Comparison of ENCODE assay signal across 24 mouse cellular contexts in the genomic region with DNA sequence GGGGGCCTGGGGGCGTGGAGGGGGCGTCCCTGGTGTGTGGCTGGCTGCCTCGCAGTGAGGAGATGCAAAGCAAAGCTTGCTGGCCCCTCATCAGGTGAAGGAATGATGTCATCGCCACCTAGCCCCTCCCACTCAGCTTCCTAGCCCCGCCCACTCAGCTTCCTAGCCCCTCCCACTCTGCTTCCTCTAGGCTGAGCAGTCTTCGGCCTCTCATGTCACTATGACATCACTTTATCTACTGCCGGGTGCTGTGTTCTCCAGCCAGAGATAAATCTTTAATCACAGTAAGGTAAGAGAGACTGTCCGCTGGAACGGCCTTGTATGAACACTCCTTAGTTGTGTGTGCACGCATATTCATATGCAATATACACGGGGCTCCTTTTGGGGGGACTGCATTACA. TPM values are rescaled to one million over a fixed set of nuclear protein-coding genes. Genes with fewer than 3 reads are reported as not detected.
DNase-seq lines count a peak whose midpoint lies in the region; ATAC-seq and TF ChIP-seq lines count a peak whose summit lies in the region.
"Had no signal": no experiment of that assay in that cellular context is flagged by ENCODE, and none has a peak within 500 bp of the region (broad histone marks: within the 10 kb centered on the region; RNA-seq: fewer than 3 reads in every experiment).

No protein-coding gene starts in this region.

- no peak overlapping the region for H3K9ac ChIP-seq in lung, embryonic 15.5 days
- no peak overlapping the region for H3K9ac ChIP-seq in stomach, postnatal 0 days (ENCODE audit: low read length)
- H3K9ac ChIP-seq: embryonic facial prominence, embryonic 13.5 days; stomach, embryonic 15.5 days had no signal

- H3K9me3 ChIP-seq in lung, embryonic 15.5 days: no peaks in the 10 kb centered on the region
- no peaks in the 10 kb centered on the region for H3K9me3 ChIP-seq in stomach, postnatal 0 days (ENCODE audit: control insufficient read depth, low read length)
- H3K9me3 ChIP-seq: embryonic facial prominence, embryonic 13.5 days; midbrain, embryonic 10.5 days; stomach, embryonic 15.5 days had no signal

- no peak overlapping the region for H3K4me2 ChIP-seq in lung, embryonic 15.5 days
- H3K4me2 ChIP-seq in stomach, postnatal 0 days (replicated peaks; ENCODE audit: low read depth): no peak overlapping the region
- H3K4me2 ChIP-seq: embryonic facial prominence, embryonic 13.5 days; stomach, embryonic 15.5 days had no signal

- TF ChIP-seq EP300 in stomach, postnatal 0 days (optimal IDR thresholded peaks at IDR 0.05): no peak

- 48% methylated on average over 11 of the region's 11 CpGs for WGBS in lung, embryonic 15.5 days
- 63% methylated on average over 11 of the region's 11 CpGs for WGBS in thymus, adult 2 months
- WGBS in stomach, postnatal 0 days: 50% methylated on average over 10 of the region's 11 CpGs

- peak; percentile 59 for DNase-seq in adrenal gland, postnatal 14 days
- DNase-seq in adrenal gland, postnatal 10 days: no peak
- DNase-seq in lung, postnatal 36 days: no peak
- DNase-seq in thymus, postnatal 14 days: peak; percentile 9
- no peak for DNase-seq in thymus, adult 2 months
- peak; percentile 52 for DNase-seq in stomach, postnatal 0 days (ENCODE audit: low spot score)
- no peak for DNase-seq in urinary bladder, postnatal 14 days (ENCODE audit: low spot score)
- DNase-seq: adrenal gland, postnatal 25 days; cerebellum, adult 11-12 months; cerebellum, postnatal 14 days; gastrocnemius, postnatal 25 days; kidney, postnatal 14 days; liver; right cerebral cortex, postnatal 14 days; thymus, postnatal 36 days had no signal

- TF ChIP-seq POLR2A in thymus, adult 2 months (IDR thresholded peaks at IDR 0.05; ENCODE audit: control insufficient read depth, extremely low read depth, insufficient read depth, low read length, poor library complexity): no peak

- H3K36me3 ChIP-seq in lung, embryonic 15.5 days: no peaks in the 10 kb centered on the region
- no peaks in the 10 kb centered on the region for H3K36me3 ChIP-seq in thymus, adult 2 months (ENCODE audit: control insufficient read depth, insufficient read depth, low read length)
- no peaks in the 10 kb centered on the region for H3K36me3 ChIP-seq in stomach, postnatal 0 days (ENCODE audit: control insufficient read depth, insufficient read depth, low read length)
- H3K36me3 ChIP-seq: embryonic facial prominence, embryonic 13.5 days; stomach, embryonic 15.5 days had no signal

- no peak for TF ChIP-seq CTCF in thymus, adult 2 months (IDR thresholded peaks at IDR 0.05; ENCODE audit: borderline replicate concordance, control insufficient read depth, extremely low read depth, insufficient read depth, low read length, poor library complexity)
- no peak for TF ChIP-seq CTCF in stomach, postnatal 0 days (IDR thresholded peaks at IDR 0.05; ENCODE audit: low read depth)

- H3K27me3 ChIP-seq in lung, embryonic 15.5 days: peaks cover 4% of the 10 kb centered on the region; the same call in 1 of the 2 replicates
- H3K27me3 ChIP-seq in thymus, adult 2 months (ENCODE audit: control insufficient read depth, insufficient read depth, low read length): no peaks in the 10 kb centered on the region
- no peaks in the 10 kb centered on the region for H3K27me3 ChIP-seq in stomach, postnatal 0 days (ENCODE audit: control insufficient read depth, insufficient read depth, low read length)
- H3K27me3 ChIP-seq: stomach, embryonic 15.5 days had no signal

- H3K4me3 ChIP-seq in lung, embryonic 15.5 days: no peak overlapping the region
- H3K4me3 ChIP-seq in thymus, adult 2 months (ENCODE audit: control insufficient read depth, insufficient read depth, low read length): no peak overlapping the region
- H3K4me3 ChIP-seq in stomach, postnatal 0 days (ENCODE audit: low read depth, low read length): no peak overlapping the region
- H3K4me3 ChIP-seq: embryonic facial prominence, embryonic 13.5 days; midbrain, embryonic 10.5 days; stomach, embryonic 15.5 days had no signal

- ATAC-seq in lung, embryonic 15.5 days (ENCODE audit: borderline replicate concordance, extremely low read depth, low FRiP score, low TSS enrichment): peak; percentile 21; the same call in 1 of the 2 replicates
- ATAC-seq in stomach, postnatal 0 days (ENCODE audit: low FRiP score, low TSS enrichment): peak; percentile 63
- ATAC-seq: activated CD4-positive, CD25-positive, alpha-beta regulatory T cell, adult 4 months; forebrain, embryonic 16.5 days; inflammation-experienced regulatory T-cells, adult 6 months had no signal

- H3K27ac ChIP-seq in lung, embryonic 15.5 days: no peak overlapping the region
- no peak overlapping the region for H3K27ac ChIP-seq in thymus, adult 2 months (ENCODE audit: control insufficient read depth, insufficient read depth, low read length)
- H3K27ac ChIP-seq in stomach, postnatal 0 days (replicated peaks): no peak overlapping the region
- H3K27ac ChIP-seq: embryonic facial prominence, embryonic 13.5 days; macrophage; midbrain, embryonic 10.5 days; stomach, embryonic 15.5 days had no signal

- 0 out of 2 replicates have a peak, but pooled peaks cover 7% of the 10 kb centered on the region for H3K4me1 ChIP-seq in lung, embryonic 15.5 days
- H3K4me1 ChIP-seq in thymus, adult 2 months (replicated peaks; ENCODE audit: control insufficient read depth, insufficient read depth, low read length): no peaks in the 10 kb centered on the region
- H3K4me1 ChIP-seq in stomach, postnatal 0 days (replicated peaks; ENCODE audit: control insufficient read depth, insufficient read depth): no peaks in the 10 kb centered on the region
- H3K4me1 ChIP-seq: stomach, embryonic 15.5 days had no signal

RNA-seq across cellular contexts. Expression of gene Cux2, which starts 19.3 kb away (rescaled TPM):
- 16.6 and 17.7 TPM in 2 replicates for total RNA-seq in adrenal gland, postnatal 14 days (2021)
- total RNA-seq in adrenal gland, postnatal 10 days (2021): 10 to 100 TPM; 23.5 to 25.1 TPM
- 2.4 and 3.6 TPM in 2 replicates for polyA plus RNA-seq in lung, embryonic 15.5 days (2015; fragmentation: Nextera tagmentation; extraction: Ambion mirVana)
- 0.18 and 0.75 TPM in 2 replicates for polyA plus RNA-seq in thymus, adult 2 months (2012; rRNA removed)
- polyA plus RNA-seq in stomach, postnatal 0 days (2015; fragmentation: Nextera tagmentation; extraction: Ambion mirVana): 1.2 and 1.5 TPM in 2 replicates
- total RNA-seq: monocyte, adult 5-6 weeks had no signal
- polyA plus RNA-seq: macrophage had no signal

Comparison
In these comparisons a context has a peak if more than half of its experiments do, and no peak if none do; other contexts are left out.
1. DNase-seq: peak in adrenal gland, postnatal 14 days (single experiment), thymus, postnatal 14 days (single experiment) and stomach, postnatal 0 days (single experiment); none in adrenal gland, postnatal 10 days (single experiment), lung, postnatal 36 days (single experiment), thymus, adult 2 months (single experiment) and urinary bladder, postnatal 14 days (single experiment).